Mouse (Mus musculus) ES-E14 (cell line): ENCODE measurements at regions not wholly inside any gene's neighbourhood (a gene's known extent, or its start where the extent isn't known, plus 50 kb on each side); places are given as distances from the start of the nearest gene placed in this dataset.

Source experiments
- DNase-seq: peaks from one replicate; pipeline ENCODE4 v3.0.0-alpha.2; 2013; ENCODE audit warnings: low read depth, low spot score
- H3K27ac ChIP-seq: 2 replicates; pipeline ENCODE4 v1.5.1; 2012; ENCODE audit warnings: low read depth, mild to moderate bottlenecking, low read length, moderate library complexity, mixed read lengths; ENCODE audit not compliant: poor library complexity, insufficient read depth, severe bottlenecking
- H3K36me3 ChIP-seq: 2 replicates; pipeline ENCODE4 v1.6.1; 2012; ENCODE audit warnings: mild to moderate bottlenecking, low read length, moderate library complexity, mixed read lengths; ENCODE audit not compliant: control insufficient read depth, poor library complexity, insufficient read depth, severe bottlenecking
- H3K4me1 ChIP-seq, 2 experiments: fragments of 150-350 bp in 1 of 2; sonication (generic) in 1 of 2; 2 replicates each; pipeline ENCODE4 v1.6.1; 2012; ENCODE audit warnings: low read length in 2 of 2, mild to moderate bottlenecking in 1 of 2, mixed read lengths in 1 of 2; ENCODE audit not compliant: control insufficient read depth in 2 of 2, insufficient read depth in 2 of 2, poor library complexity in 1 of 2
- H3K4me3 ChIP-seq, 2 experiments: fragments of 150-350 bp in 1 of 2; sonication (generic) in 1 of 2; 2 replicates each; pipeline ENCODE4 v1.5.1; 2012; ENCODE audit warnings: low read length in 2 of 2, low read depth in 1 of 2, mild to moderate bottlenecking in 1 of 2, mixed read lengths in 1 of 2; ENCODE audit not compliant: insufficient read depth in 1 of 2, poor library complexity in 1 of 2, severe bottlenecking in 1 of 2
- H3K9ac ChIP-seq: 2 replicates; pipeline ENCODE4 v1.6.1; 2012; ENCODE audit warnings: low read depth, mild to moderate bottlenecking, low read length, mixed read lengths; ENCODE audit not compliant: poor library complexity, insufficient read depth, severe bottlenecking
- H3K9me3 ChIP-seq: fragments of 150-350 bp; sonication (generic); 2 replicates; pipeline ENCODE4 v1.6.1; 2012; ENCODE audit warnings: low read depth, mild to moderate bottlenecking, low read length; ENCODE audit not compliant: control insufficient read depth, insufficient read depth
- CHD2 ChIP-seq: IDR thresholded peaks from 2 replicates; pipeline ENCODE4 v1.6.1; 2014; ENCODE audit warnings: mild to moderate bottlenecking, low read depth, low read length, inconsistent platforms
- HCFC1 ChIP-seq: IDR thresholded peaks from 2 replicates; pipeline ENCODE4 v1.6.1; 2012; ENCODE audit warnings: low read length, inconsistent platforms, borderline replicate concordance; ENCODE audit not compliant: insufficient read depth
- MAFK ChIP-seq: IDR thresholded peaks from 2 replicates; pipeline ENCODE4 v1.6.1; 2014; ENCODE audit warnings: mild to moderate bottlenecking, low read depth, low read length, inconsistent platforms; ENCODE audit not compliant: insufficient read depth
- ZC3H11A ChIP-seq: IDR thresholded peaks from 2 replicates; pipeline ENCODE4 v1.6.1; 2012; ENCODE audit warnings: low read depth, mild to moderate bottlenecking, inconsistent platforms, low read length, borderline replicate concordance
- ZNF384 ChIP-seq: IDR thresholded peaks from 2 replicates; pipeline ENCODE4 v1.6.1; 2012; ENCODE audit warnings: low read depth, low read length, inconsistent platforms
- in situ Hi-C, 2 experiments: fragments of 600-800 bp; cut with MboI; formaldehyde crosslinking; loops; one replicate each; pipeline ENCODE4 v1.15.1; 2025; ENCODE audit warnings: low sequenced_read_pairs in 2 of 2, inconsistent platforms in 1 of 2; ENCODE audit not compliant: unreplicated experiment in 2 of 2

DNA sequence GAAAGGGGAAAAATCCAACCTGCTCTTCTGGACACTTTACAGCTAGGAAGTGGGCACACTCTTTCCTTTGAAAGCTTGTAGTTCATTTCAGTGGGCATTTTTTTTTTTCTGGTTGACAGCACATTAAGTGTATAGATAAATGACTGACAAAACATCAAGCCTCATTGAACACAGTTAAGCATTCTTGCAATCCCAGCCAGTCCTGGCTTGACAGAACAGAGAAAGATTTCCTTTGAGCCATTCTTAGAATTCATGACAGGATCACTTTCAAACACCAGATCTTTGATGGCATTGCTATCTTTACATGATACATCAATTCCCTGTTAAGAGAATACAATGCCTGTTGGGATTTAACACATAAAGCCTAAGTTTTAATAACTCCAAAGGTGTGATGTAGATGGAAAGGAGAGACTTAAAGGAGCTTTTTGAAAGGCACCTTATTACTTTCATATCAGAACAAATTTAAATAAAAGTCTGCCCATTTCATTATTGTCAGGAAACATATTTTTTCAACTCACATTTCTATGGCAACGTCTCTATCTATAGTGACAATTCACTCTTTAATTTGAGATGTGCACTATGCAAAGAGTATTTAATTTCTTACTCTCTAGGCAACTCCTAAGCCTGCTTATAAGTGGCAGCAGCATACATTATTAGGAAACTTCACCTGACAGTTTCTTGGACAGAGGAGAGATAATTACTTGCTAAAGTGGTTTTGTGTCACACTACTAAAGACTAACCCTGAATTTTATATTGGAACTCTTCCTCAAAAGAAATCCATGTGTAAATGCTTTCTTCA, 183.4 kb upstream of the Ufl1 start:
- H3K4me1 ChIP-seq, result no peaks in the 10 kb centered on the region

DNA sequence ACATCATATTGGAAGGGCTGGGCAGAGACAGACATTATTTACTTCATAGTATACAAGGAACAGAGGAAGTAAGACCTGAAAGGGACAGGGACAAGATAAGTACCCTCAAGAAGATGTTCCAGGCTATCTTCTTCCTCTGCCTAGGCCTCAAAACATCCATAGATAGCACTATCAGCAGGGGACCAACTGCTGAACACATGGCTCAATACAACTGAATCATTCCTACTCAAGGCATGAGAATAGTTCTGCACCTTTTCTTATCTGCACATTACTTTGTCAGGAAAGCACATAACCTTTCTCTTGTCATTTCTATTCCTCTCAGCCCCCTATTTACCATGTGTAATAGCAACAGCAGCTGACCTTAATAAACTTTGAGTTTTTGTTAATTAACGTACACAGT, 182.4 kb upstream of the Ufl1 start:
- no peaks in the 10 kb centered on the region for H3K4me1 ChIP-seq
- no peak overlapping the region for H3K4me3 ChIP-seq
- DNase-seq, result no peak
- TF ChIP-seq ZC3H11A, result no peak
- in situ Hi-C loops, result no loop called here
- no peak overlapping the region for H3K27ac ChIP-seq
- H3K36me3 ChIP-seq, result no peaks in the 10 kb centered on the region
- H3K9me3 ChIP-seq, result no peaks in the 10 kb centered on the region
- H3K9ac ChIP-seq, result no peak overlapping the region

More for the DNA sequence above, 183.4 kb upstream of the Ufl1 start:
- H3K9ac ChIP-seq, result no peak overlapping the region
- TF ChIP-seq CHD2, result no peak
- TF ChIP-seq ZC3H11A, result no peak
- no peak for TF ChIP-seq ZNF384
- TF ChIP-seq MAFK, result no peak
- no peak for TF ChIP-seq HCFC1
- DNase-seq, result no peak
- H3K36me3 ChIP-seq, result no peaks in the 10 kb centered on the region
- H3K27ac ChIP-seq, result no peak overlapping the region
- H3K4me3 ChIP-seq, result no peak overlapping the region
- in situ Hi-C loops, result no loop called here
- H3K9me3 ChIP-seq, result no peaks in the 10 kb centered on the region

GRCm38 (mm10) chr4:25460127-25460526, 178.5 kb upstream of the Ufl1 start:
- H3K27ac ChIP-seq, result no peak overlapping the region
- no peak for DNase-seq
- H3K4me3 ChIP-seq, result no peak overlapping the region
- no peak overlapping the region for H3K9ac ChIP-seq
- in situ Hi-C loops, result no loop called here
- TF ChIP-seq MAFK, result no peak
- no peak for TF ChIP-seq HCFC1
- TF ChIP-seq ZC3H11A, result no peak
- TF ChIP-seq ZNF384, result no peak
- no peak for TF ChIP-seq CHD2
- H3K9me3 ChIP-seq, result no peaks in the 10 kb centered on the region
- H3K4me1 ChIP-seq, result 0 out of 4 replicates have a peak, but pooled peaks cover 0 to 1% of the 10 kb centered on the region in 2 experiments
- no peaks in the 10 kb centered on the region for H3K36me3 ChIP-seq

DNA sequence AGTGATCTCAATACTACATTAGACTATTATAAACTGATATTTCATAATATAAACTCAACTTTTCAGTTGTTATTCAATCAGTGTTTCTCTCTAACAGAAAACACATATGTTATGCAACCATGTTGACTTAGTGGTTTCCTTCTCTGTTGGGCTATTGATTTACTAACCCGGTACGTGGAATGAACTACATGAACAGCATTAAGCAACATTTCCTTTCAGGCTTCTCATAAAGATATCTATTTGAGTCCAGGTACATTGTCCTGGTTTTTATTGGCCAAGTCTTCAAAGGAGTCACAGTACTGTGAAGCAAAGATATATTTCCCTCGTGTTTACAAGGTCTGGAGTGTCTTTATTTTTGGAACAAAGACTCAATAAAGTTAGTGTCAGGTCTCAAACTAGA, 173.1 kb upstream of the Ufl1 start:
- in situ Hi-C loops, result no loop called here
- H3K9ac ChIP-seq, result no peak overlapping the region

More for the DNA sequence above, 173.1 kb upstream of the Ufl1 start:
- Histone ChIP-seq H3K36me3 (no peaks in the 10 kb centered on the region), H3K27ac (no peak overlapping the region), H3K4me1 (0 out of 4 replicates have a peak, but pooled peaks cover 0 to 1% of the 10 kb centered on the region in 2 experiments), H3K4me3 (no peak overlapping the region), H3K9me3 (no peaks in the 10 kb centered on the region)
- TF ChIP-seq MAFK (no peak), ZNF384 (no peak), CHD2 (no peak), HCFC1 (no peak), ZC3H11A (no peak)
- DNase-seq, result no peak
